Mouse (Mus musculus): ENCODE measurements around the gene Olfr206. TPM values are rescaled to one million over a fixed set of nuclear protein-coding genes. Genes with fewer than 3 reads are reported as not detected.
"Not testable (repeated sequence)": the region's sequence is repeated elsewhere in the genome, so short reads cannot be mapped to it uniquely, and the experiment has no call there.

Olfr206 gene
- not detected in 2 replicates for polyA plus RNA-seq (2014; fragmentation: Nextera tagmentation; extraction: Ambion mirVana)

GRCm38 (mm10) chr16:59349146-59349545, at the start of gene Olfr206:
Gene Olfr206 (minus strand): TSS chr16:59349246.
- Histone ChIP-seq H3K4me1 (replicated peaks; ENCODE audit: control insufficient read depth, insufficient read depth, low read length) (no peaks in the 10 kb centered on the region), H3K9me3 (ENCODE audit: control insufficient read depth, low read length) (no peaks in the 10 kb centered on the region), H3K27ac (ENCODE audit: low read depth) (no peak within 1 kb of the TSS), H3K36me3 (ENCODE audit: control insufficient read depth, insufficient read depth, low read length) (no peaks in the 10 kb centered on the region), H3K4me2 (ENCODE audit: low read length) (no peak within 1 kb of the TSS), H3K9ac (ENCODE audit: low read length) (no peak within 1 kb of the TSS), H3K4me3 (ENCODE audit: low read depth, low read length) (no peak within 1 kb of the TSS), H3K27me3 (replicated peaks; ENCODE audit: control insufficient read depth, insufficient read depth, low read length) (no peaks in the 10 kb centered on the region)
- ATAC-seq (replicated peaks; ENCODE audit: low FRiP score, low TSS enrichment, low read depth): no peak
- DNase-seq (ENCODE audit: low spot score): no peak
- 79% methylated on average over 1 of the region's 1 CpGs for WGBS

GRCm38 (mm10) chr16:59393300-59393699, 44.3 kb upstream of the Olfr206 start:
- no peaks in the 10 kb centered on the region for H3K36me3 ChIP-seq (ENCODE audit: control insufficient read depth, insufficient read depth, low read length)
- no peak overlapping the region for H3K4me2 ChIP-seq (ENCODE audit: low read length)
- no peak overlapping the region for H3K9ac ChIP-seq (ENCODE audit: low read length)
- no peaks in the 10 kb centered on the region for H3K9me3 ChIP-seq (ENCODE audit: control insufficient read depth, low read length)
- no peak overlapping the region for H3K27ac ChIP-seq (ENCODE audit: low read depth)
- H3K27me3 ChIP-seq (replicated peaks; ENCODE audit: control insufficient read depth, insufficient read depth, low read length): no peaks in the 10 kb centered on the region
- WGBS: 59% methylated on average over 3 of the region's 3 CpGs
- DNase-seq (ENCODE audit: low spot score) (no peak), ATAC-seq (replicated peaks; ENCODE audit: low FRiP score, low TSS enrichment, low read depth) (no peak)
- no peaks in the 10 kb centered on the region for H3K4me1 ChIP-seq (replicated peaks; ENCODE audit: control insufficient read depth, insufficient read depth, low read length)
- no peak overlapping the region for H3K4me3 ChIP-seq (ENCODE audit: low read depth, low read length)

- Histone ChIP-seq H3K4me3 (ENCODE audit: low read depth, low read length) (no peak within 1 kb of the TSS), H3K4me1 (replicated peaks; ENCODE audit: control insufficient read depth, insufficient read depth, low read length) (no peaks in the 10 kb centered on the region), H3K4me2 (ENCODE audit: low read length) (no peak within 1 kb of the TSS), H3K9ac (ENCODE audit: low read length) (no peak within 1 kb of the TSS), H3K27ac (ENCODE audit: low read depth) (no peak within 1 kb of the TSS), H3K27me3 (replicated peaks; ENCODE audit: control insufficient read depth, insufficient read depth, low read length) (no peaks in the 10 kb centered on the region), H3K36me3 (ENCODE audit: control insufficient read depth, insufficient read depth, low read length) (no peaks in the 10 kb centered on the region), H3K9me3 (ENCODE audit: control insufficient read depth, low read length) (no peaks in the 10 kb centered on the region)
- WGBS: 78% methylated on average over 2 of the region's 2 CpGs
- no peak for DNase-seq (ENCODE audit: low spot score)
- ATAC-seq (replicated peaks; ENCODE audit: low FRiP score, low TSS enrichment, low read depth): no peak
Observed at GRCm38 (mm10) chr16:59363893-59364292, 14.8 kb upstream of the Olfr206 start, which contains the start of gene Olfr209. Gene Olfr209 (minus strand): TSS chr16:59363993.

GRCm38 (mm10) chr16:59331038-59331437, 18.0 kb downstream of the Olfr206 start, which contains the start of gene Olfr205:
Gene Olfr205 (minus strand): TSS chr16:59331138.
- Histone ChIP-seq H3K27me3 (replicated peaks; ENCODE audit: control insufficient read depth, insufficient read depth, low read length) (no peaks in the 10 kb centered on the region), H3K4me1 (replicated peaks; ENCODE audit: control insufficient read depth, insufficient read depth, low read length) (no peaks in the 10 kb centered on the region), H3K4me2 (ENCODE audit: low read length) (no peak within 1 kb of the TSS), H3K27ac (ENCODE audit: low read depth) (no peak within 1 kb of the TSS), H3K36me3 (ENCODE audit: control insufficient read depth, insufficient read depth, low read length) (no peaks in the 10 kb centered on the region), H3K4me3 (ENCODE audit: low read depth, low read length) (no peak within 1 kb of the TSS), H3K9me3 (ENCODE audit: control insufficient read depth, low read length) (no peaks in the 10 kb centered on the region), H3K9ac (ENCODE audit: low read length) (no peak within 1 kb of the TSS)
- no peak for DNase-seq (ENCODE audit: low spot score)
- no peak for ATAC-seq (replicated peaks; ENCODE audit: low FRiP score, low TSS enrichment, low read depth)

GRCm38 (mm10) chr16:59323262-59323661, 25.8 kb downstream of the Olfr206 start:
- H3K4me2 ChIP-seq (ENCODE audit: low read length); H3K9me3 ChIP-seq (ENCODE audit: control insufficient read depth, low read length); ATAC-seq (replicated peaks; ENCODE audit: low FRiP score, low TSS enrichment, low read depth); H3K27ac ChIP-seq (ENCODE audit: low read depth); H3K36me3 ChIP-seq (ENCODE audit: control insufficient read depth, insufficient read depth, low read length); H3K27me3 ChIP-seq (replicated peaks; ENCODE audit: control insufficient read depth, insufficient read depth, low read length); H3K9ac ChIP-seq (ENCODE audit: low read length); H3K4me3 ChIP-seq (ENCODE audit: low read depth, low read length); H3K4me1 ChIP-seq (replicated peaks; ENCODE audit: control insufficient read depth, insufficient read depth, low read length); DNase-seq (ENCODE audit: low spot score): not testable (repeated sequence)
- 67% methylated on average over 1 of the region's 1 CpGs for WGBS

- Histone ChIP-seq H3K27me3 (replicated peaks; ENCODE audit: control insufficient read depth, insufficient read depth, low read length) (no peaks in the 10 kb centered on the region), H3K9ac (ENCODE audit: low read length) (no peak within 1 kb of the TSS), H3K27ac (ENCODE audit: low read depth) (no peak within 1 kb of the TSS), H3K36me3 (ENCODE audit: control insufficient read depth, insufficient read depth, low read length) (no peaks in the 10 kb centered on the region), H3K4me3 (ENCODE audit: low read depth, low read length) (no peak within 1 kb of the TSS), H3K4me1 (replicated peaks; ENCODE audit: control insufficient read depth, insufficient read depth, low read length) (no peaks in the 10 kb centered on the region), H3K9me3 (ENCODE audit: control insufficient read depth, low read length) (no peaks in the 10 kb centered on the region), H3K4me2 (ENCODE audit: low read length) (no peak within 1 kb of the TSS)
- ATAC-seq (replicated peaks; ENCODE audit: low FRiP score, low TSS enrichment, low read depth): no peak
- no peak for DNase-seq (ENCODE audit: low spot score)
Observed at GRCm38 (mm10) chr16:59318148-59318547, 30.9 kb downstream of the Olfr206 start, which contains the start of gene Olfr204. Gene Olfr204 (minus strand): TSS chr16:59318248.

GRCm38 (mm10) chr16:59298581-59298980, 50.5 kb downstream of the Olfr206 start, which contains the start of gene Olfr203:
Gene Olfr203 (plus strand): TSS chr16:59298881.
- 85% methylated on average over 2 of the region's 2 CpGs for WGBS
- Histone ChIP-seq H3K4me3 (ENCODE audit: low read depth, low read length) (no peak within 1 kb of the TSS), H3K9ac (ENCODE audit: low read length) (no peak within 1 kb of the TSS), H3K4me2 (ENCODE audit: low read length) (no peak within 1 kb of the TSS), H3K36me3 (ENCODE audit: control insufficient read depth, insufficient read depth, low read length) (no peaks in the 10 kb centered on the region), H3K9me3 (ENCODE audit: control insufficient read depth, low read length) (no peaks in the 10 kb centered on the region), H3K27ac (ENCODE audit: low read depth) (no peak within 1 kb of the TSS), H3K27me3 (replicated peaks; ENCODE audit: control insufficient read depth, insufficient read depth, low read length) (no peaks in the 10 kb centered on the region), H3K4me1 (replicated peaks; ENCODE audit: control insufficient read depth, insufficient read depth, low read length) (no peaks in the 10 kb centered on the region)
- ATAC-seq (replicated peaks; ENCODE audit: low FRiP score, low TSS enrichment, low read depth): no peak
- DNase-seq (ENCODE audit: low spot score): no peak

Other genes with a start within 250 kb of the Olfr206 start
- not detected in 2 replicates for gene Olfr193, start 237.4 kb downstream of the Olfr206 start, polyA plus RNA-seq (2014; fragmentation: Nextera tagmentation; extraction: Ambion mirVana)
- gene Olfr194, start 228.2 kb downstream of the Olfr206 start, polyA plus RNA-seq (2014; fragmentation: Nextera tagmentation; extraction: Ambion mirVana): not detected in 2 replicates
- gene Olfr195, start 202.2 kb downstream of the Olfr206 start, polyA plus RNA-seq (2014; fragmentation: Nextera tagmentation; extraction: Ambion mirVana): not detected in 2 replicates
- not detected in 2 replicates for gene Olfr196, start 178.8 kb downstream of the Olfr206 start, polyA plus RNA-seq (2014; fragmentation: Nextera tagmentation; extraction: Ambion mirVana)
- not detected in 2 replicates for gene Olfr198, start 145.7 kb downstream of the Olfr206 start, polyA plus RNA-seq (2014; fragmentation: Nextera tagmentation; extraction: Ambion mirVana)
- gene Olfr199, start 129.5 kb downstream of the Olfr206 start, polyA plus RNA-seq (2014; fragmentation: Nextera tagmentation; extraction: Ambion mirVana): not detected in 2 replicates
- gene Olfr201, start 76.6 kb downstream of the Olfr206 start, polyA plus RNA-seq (2014; fragmentation: Nextera tagmentation; extraction: Ambion mirVana): not detected in 2 replicates
- not detected in 2 replicates for gene Olfr202, start 62.5 kb downstream of the Olfr206 start, polyA plus RNA-seq (2014; fragmentation: Nextera tagmentation; extraction: Ambion mirVana)
- not detected in 2 replicates for gene Olfr203, start 50.4 kb downstream of the Olfr206 start, polyA plus RNA-seq (2014; fragmentation: Nextera tagmentation; extraction: Ambion mirVana)
- not detected in 2 replicates for gene Olfr204, start 31.0 kb downstream of the Olfr206 start, polyA plus RNA-seq (2014; fragmentation: Nextera tagmentation; extraction: Ambion mirVana)
- not detected in 2 replicates for gene Olfr205, start 18.1 kb downstream of the Olfr206 start, polyA plus RNA-seq (2014; fragmentation: Nextera tagmentation; extraction: Ambion mirVana)
- gene Olfr209, start 14.7 kb upstream of the Olfr206 start, polyA plus RNA-seq (2014; fragmentation: Nextera tagmentation; extraction: Ambion mirVana): not detected in 2 replicates
- 0.16 TPM in 1 of 2 replicates, not detected in the other for gene Gabrr3, start 58.1 kb upstream of the Olfr206 start, polyA plus RNA-seq (2014; fragmentation: Nextera tagmentation; extraction: Ambion mirVana)
- gene Riox2, start 122.5 kb upstream of the Olfr206 start, polyA plus RNA-seq (2014; fragmentation: Nextera tagmentation; extraction: Ambion mirVana): 32.9 and 38.3 TPM in 2 replicates

All from intestine, embryonic 14.5 days (tissue).